15 mouse cellular contexts compared by ENCODE assay signal in the genomic region with DNA sequence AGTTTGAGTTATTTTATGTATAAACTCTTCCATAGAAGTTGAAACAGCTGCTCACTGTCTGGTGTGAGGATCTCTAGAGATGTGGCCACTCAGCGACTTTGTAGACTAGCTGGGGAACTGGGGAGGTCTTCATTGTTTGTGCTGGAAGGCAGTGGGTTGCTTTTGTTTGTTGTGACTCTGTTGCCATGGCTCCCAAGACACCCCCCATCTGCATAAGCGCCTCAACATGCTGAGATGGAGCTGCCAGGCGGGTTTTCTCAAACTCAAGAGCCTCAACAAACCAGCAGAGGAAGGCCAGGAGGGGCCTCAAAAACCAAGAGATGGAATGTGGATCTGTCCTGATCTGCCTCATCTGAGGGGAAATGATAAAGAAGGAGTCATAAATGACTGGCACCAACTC.
DNase-seq lines count a peak whose midpoint lies in the region; ATAC-seq and TF ChIP-seq lines count a peak whose summit lies in the region.
"Had no signal": no experiment of that assay in that cellular context is flagged by ENCODE, and none has a peak within 500 bp of the region (broad histone marks: within the 10 kb centered on the region; RNA-seq: fewer than 3 reads in every experiment).

No protein-coding gene starts in this region.

- 37% methylated on average over 3 of the region's 3 CpGs for WGBS in heart, embryonic 10.5 days
- WGBS in kidney, adult 2 months = 46% methylated on average over 3 of the region's 3 CpGs

- peak; percentile 78 for DNase-seq in heart, adult 11 months
- no peak for DNase-seq in heart, embryonic 10.5 days (ENCODE audit: low spot score)
- peak; percentile 56 for DNase-seq in kidney, postnatal 14 days
- no peak for DNase-seq in kidney, adult 2 months
- peak; percentile 60 for DNase-seq in Muller cell, postnatal 12 days (ENCODE audit: inconsistent ontology term)
- peak; percentile 77 for DNase-seq in lung, postnatal 10 days
- DNase-seq in thymus, postnatal 10 days (ENCODE audit: low spot score in 2 of 2) = no peak
- DNase-seq: cerebellum, adult 9-10 months; spleen, adult 18-20 months; thymus, adult 2 months had no signal

- no peaks in the 10 kb centered on the region for H3K9me3 ChIP-seq in heart, embryonic 10.5 days
- H3K9me3 ChIP-seq: forebrain, embryonic 12.5 days; heart, embryonic 13.5 days had no signal

- no peak for ATAC-seq in inflammation-experienced regulatory T-cells, adult 6 months
- ATAC-seq: activated CD4-positive, CD25-positive, alpha-beta regulatory T cell, adult 4 months had no signal

- no peak overlapping the region for H3K4me3 ChIP-seq in heart, embryonic 10.5 days
- H3K4me3 ChIP-seq in kidney, adult 2 months (ENCODE audit: insufficient read depth, low read depth, low read length) = no peak overlapping the region
- H3K4me3 ChIP-seq: forebrain, embryonic 12.5 days; heart, embryonic 13.5 days; myocyte had no signal

- TF ChIP-seq CTCF in kidney, adult 2 months (conservative IDR thresholded peaks at IDR 0.05; ENCODE audit: insufficient read depth, insufficient read length, low read depth, low read length) = no peak

- no peaks in the 10 kb centered on the region for H3K27me3 ChIP-seq in heart, embryonic 10.5 days (ENCODE audit: insufficient read depth, poor library complexity, severe bottlenecking)
- H3K27me3 ChIP-seq in kidney, adult 2 months (replicated peaks; ENCODE audit: control insufficient read depth, insufficient read depth, low read length) = no peaks in the 10 kb centered on the region
- H3K27me3 ChIP-seq: forebrain, embryonic 12.5 days; heart, embryonic 13.5 days had no signal

- TF ChIP-seq POLR2A in kidney, adult 2 months (IDR thresholded peaks at IDR 0.05; ENCODE audit: low read depth, low read length) = no peak

- H3K27ac ChIP-seq in heart, embryonic 10.5 days = no peak overlapping the region
- H3K27ac ChIP-seq in kidney, adult 2 months (ENCODE audit: insufficient read depth, low read depth, low read length) = no peak overlapping the region
- H3K27ac ChIP-seq: forebrain, embryonic 12.5 days; heart, embryonic 13.5 days had no signal

- H3K4me1 ChIP-seq in heart, embryonic 10.5 days = no peaks in the 10 kb centered on the region
- no peaks in the 10 kb centered on the region for H3K4me1 ChIP-seq in kidney, adult 2 months (ENCODE audit: control insufficient read depth, insufficient read depth, low read length)
- H3K4me1 ChIP-seq: heart, embryonic 13.5 days had no signal

- no peaks in the 10 kb centered on the region for H3K36me3 ChIP-seq in heart, embryonic 10.5 days
- no peaks in the 10 kb centered on the region for H3K36me3 ChIP-seq in kidney, adult 2 months (ENCODE audit: control insufficient read depth, insufficient read depth, low read length)
- H3K36me3 ChIP-seq: forebrain, embryonic 12.5 days; heart, embryonic 13.5 days had no signal

Comparison
In these comparisons a context has a peak if more than half of its experiments do, and no peak if none do; other contexts are left out.
1. DNase-seq: peak in heart, adult 11 months (single experiment), kidney, postnatal 14 days (single experiment), Muller cell, postnatal 12 days (single experiment) and lung, postnatal 10 days (single experiment); none in heart, embryonic 10.5 days (single experiment), kidney, adult 2 months (single experiment) and thymus, postnatal 10 days (0 of 2).